Mouse (Mus musculus) urinary bladder, postnatal 4 days (tissue): ENCODE data around the gene Rint1.

ENCODE experiments used
- DNase-seq, 2 experiments: peaks; one replicate each; pipeline ENCODE4 v3.0.0; 2021 to 2022; ENCODE audit warnings: low spot score in 2 of 2

The Rint1 gene

DNA sequence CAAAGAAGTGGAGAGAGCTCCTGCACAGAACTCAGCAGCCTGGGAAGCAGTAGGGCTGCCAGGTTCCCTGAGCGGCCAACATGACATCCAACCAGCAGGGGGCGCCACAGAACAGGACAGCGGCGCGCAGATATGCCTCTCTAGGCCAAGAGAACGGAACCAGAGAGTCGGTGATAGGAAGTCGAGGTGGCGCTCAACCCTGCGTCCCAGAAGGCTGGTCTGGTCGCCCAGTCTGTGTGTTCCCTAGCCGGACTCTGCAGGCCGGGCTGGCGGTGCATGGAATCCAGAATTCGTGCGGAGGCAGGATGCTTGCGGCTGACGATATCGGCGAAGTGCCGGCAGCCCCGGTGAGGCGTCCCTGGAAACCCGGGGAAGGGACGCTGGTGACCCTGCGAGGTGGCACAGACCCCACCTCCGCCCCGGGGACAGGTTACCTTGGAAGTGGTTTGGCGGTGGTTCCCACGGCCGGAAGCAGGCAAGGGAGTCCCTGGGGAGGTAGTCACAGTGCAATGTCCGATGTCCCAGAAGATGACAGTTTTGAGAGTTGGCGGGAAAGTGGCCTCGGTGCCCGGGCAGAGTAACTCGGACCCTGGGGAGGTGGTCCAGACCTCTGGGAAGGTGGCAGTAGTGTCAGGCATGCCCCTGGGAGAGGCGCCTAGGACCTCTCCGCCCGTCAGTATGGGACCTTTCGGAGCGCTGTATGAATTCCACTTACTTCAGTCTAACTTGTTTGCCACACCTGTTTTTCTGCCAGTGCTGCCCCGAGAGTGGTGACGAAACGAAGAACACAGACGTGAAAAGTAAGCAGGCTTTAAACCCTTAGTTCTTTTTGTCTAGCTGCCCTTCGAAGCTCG lies at the start of gene Rint1:
Rint1 (plus strand) TSS at position 176 of the 854 bp plus-strand sequence.
- DNase-seq = peak; percentile 89 to 97

DNA sequence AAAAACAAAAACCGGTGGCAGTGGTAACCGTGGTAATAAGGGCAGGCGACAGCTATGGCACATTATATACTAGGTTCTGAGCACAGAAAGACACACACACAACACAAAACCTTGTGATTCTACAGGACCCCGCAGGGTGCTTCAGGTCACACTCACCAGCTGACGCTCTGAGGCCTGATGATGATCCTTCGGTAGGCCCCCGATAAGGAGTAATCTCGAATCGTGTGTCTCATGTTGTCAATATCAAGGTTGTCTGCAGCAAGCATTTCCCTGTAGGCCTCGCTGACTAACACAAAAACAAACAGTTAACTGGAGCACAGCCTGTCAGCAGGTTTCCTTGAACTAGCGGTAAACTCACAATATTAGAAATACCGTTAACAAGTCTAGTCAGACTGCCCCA lies 44.2 kb upstream of the Rint1 start:
- no peak for DNase-seq

DNA sequence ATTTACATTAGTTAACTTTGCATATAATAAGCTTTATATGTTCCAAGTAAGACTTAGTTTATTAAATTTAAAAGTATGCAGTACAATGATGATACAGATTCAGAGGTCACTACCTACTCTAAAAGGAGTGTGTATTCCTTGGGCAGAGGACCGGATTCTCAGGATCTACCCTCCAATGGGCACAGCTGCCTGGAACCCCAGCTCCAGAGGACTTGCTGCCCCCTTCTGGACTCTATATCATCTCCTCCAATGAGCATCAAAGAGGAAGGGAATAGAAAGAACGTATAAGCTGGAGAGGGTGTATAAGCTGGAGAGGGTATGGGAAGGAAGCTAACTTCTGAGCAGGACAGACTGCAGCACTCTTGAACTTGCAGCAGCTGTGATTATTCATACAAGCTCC lies 37.6 kb upstream of the Rint1 start:
- DNase-seq = no peak

DNA sequence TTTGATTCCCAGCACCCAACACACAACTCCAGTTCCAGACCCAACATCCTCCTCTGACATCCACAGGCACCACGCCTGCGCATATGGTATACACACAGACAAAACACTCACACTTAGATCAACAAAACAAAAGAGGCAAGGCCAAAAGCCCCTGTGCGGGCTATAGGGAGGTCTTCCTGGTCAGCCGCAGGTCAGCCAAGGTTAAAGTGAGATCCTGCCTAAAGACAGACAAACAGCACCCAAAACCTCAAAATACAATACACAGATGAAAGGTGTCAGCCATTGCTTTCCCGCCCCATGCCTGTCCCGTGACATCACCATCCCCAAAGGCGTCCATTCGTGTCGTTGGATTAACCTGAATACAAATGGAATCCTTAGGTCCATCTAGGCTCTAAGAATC lies 31.9 kb upstream of the Rint1 start:
- no peak for DNase-seq

DNA sequence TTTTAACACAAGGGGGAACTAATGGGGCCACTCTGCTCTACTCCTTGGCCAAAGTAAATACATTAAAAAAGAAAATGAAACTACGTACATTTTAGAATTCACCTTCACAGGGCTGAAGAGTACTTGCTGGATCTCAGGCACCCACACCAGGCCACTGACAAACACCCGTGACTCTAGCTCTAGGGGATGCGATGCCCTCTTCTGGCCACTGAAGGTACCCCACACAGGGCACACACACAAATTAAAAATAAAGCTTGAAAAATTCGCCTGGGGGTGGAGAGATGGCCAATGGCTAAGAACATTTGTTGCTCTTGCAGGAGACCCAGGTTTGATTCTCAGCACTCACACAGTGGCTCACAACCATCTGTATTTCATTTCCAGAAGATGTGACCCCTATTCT lies 31.1 kb upstream of the Rint1 start:
- DNase-seq = no peak

DNA sequence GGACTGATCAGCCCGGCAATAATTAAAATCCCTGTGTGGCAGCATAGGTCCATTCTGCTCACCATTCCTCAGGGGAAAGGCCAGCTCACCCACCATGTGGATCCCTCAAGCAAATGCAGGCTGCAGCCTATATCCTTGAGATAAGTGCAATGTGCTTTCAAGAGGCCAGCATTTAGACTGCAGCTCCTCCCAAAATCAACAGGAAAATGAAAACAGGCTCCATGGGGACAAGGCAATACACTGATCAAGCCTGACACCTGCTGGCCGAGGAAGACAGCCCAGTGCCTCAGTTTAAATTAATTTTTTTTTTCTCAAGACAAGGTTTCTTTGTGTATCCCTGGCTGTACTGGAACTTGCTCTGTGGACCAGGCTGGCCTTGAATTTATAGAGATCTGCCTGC lies 28.9 kb upstream of the Rint1 start:
- DNase-seq = no peak

DNA sequence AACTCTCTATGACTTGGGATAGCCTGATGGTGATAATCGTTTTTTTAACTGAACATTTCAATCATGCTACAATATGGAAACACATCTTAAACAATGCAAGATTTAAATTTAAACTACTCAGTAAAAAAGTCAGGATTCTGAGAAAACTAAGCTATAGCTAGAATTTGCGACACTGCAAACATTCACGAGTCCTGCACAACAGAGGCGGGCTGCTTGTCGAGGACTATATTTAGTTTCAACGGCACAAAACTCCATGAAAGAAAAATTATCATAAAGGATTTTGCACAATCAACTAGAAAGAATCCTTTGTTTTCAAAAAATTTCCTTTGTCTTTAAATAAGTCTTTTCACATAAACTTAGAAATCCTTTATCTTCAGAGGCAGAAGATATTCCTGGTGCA lies 25.0 kb upstream of the Rint1 start:
- DNase-seq = no peak

DNA sequence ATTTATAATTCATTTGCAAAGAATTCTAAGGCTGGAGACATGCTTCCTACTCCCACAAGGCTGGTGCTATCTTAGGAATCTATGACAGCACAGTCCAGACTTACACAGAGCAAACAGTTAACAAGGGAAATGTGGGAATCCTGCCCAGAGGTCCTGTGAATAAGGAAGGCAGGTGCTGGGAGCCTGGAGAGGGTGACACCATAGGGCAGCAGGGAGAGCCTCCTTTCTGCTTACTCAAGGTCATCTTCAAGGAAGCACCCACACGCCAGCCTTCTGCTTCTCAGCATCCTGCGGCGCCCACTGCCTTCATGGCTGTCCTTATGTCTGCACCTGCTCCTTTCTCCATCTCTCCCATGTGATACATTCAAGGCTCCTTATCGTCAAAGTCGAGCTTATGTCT lies 23.0 kb upstream of the Rint1 start:
- DNase-seq = no peak

DNA sequence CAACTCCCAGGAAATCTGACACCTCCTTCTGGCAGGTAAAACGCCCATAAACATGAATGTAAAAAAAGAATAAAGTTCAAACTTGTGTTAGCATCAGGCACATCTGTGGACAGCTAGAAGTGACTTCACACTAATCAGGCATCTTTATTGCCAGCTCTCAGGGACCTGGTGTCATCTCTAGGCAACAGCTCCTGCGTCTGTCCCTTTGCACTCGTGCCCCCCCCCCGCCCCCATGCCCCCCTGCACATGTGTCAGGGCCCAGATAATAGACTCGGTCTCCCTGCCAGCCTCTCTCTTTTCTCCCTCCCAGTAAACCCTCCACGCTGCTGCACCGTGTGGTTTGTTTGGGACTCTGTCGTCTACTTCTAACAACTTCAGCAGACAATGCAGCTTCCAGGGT lies 16.4 kb upstream of the Rint1 start:
- no peak for DNase-seq

DNA sequence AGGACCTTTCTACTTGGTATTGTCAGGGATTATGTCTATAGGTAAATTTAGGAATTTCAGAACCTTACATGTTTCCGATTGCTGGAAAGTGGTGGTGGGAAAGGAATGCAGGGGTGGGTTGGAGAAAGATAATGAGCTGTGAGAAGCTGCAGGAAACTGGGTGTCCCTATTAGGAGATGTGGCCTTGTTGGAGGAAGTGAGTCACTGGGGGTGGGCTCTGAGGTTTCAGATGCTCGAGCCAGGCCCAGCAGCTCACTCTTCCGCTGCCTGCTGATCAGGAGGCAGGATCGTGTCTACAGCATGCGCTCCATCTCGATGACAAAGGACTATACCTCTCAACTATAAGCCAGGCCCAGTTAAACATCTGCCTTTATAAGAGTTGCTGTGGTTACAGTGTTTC lies 13.3 kb upstream of the Rint1 start:
- no peak for DNase-seq

DNA sequence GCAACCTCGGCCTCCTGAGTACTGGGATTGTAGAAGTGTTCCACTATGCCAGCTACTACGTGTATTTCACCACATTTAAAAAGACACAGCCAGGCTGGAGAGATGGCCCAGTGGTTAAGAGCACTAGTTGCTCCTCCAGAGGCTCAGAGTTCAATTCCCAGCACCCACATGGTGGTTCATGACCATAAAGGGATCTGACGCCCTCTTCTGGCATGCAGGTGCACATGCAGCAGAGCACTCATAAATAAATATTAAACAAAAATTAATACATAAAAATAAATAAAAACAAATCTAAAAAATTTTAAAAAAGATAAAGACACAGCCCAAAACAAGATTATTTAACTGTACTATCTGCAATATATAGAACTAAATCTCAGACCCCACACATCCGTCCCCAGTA lies 7.0 kb upstream of the Rint1 start:
- DNase-seq = no peak

DNA sequence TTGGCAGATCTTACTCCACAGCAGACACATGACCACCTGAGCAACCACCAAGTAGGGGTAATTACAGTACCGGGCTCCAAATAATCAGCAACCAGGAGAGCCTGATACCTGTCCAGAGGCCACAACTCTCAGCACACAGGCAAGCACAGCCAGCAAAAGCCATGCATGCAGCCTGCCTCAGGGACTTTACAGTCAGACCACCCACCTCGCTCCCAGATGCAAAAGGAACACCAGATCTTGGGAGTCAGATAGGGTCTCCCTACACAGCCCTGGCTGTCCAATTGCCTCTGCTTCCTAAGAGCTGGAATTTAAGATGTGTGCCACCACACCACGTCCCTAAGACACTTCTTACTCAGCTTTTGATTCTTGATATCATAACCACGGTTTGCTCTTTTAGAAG lies 6.3 kb upstream of the Rint1 start:
- DNase-seq = no peak

DNA sequence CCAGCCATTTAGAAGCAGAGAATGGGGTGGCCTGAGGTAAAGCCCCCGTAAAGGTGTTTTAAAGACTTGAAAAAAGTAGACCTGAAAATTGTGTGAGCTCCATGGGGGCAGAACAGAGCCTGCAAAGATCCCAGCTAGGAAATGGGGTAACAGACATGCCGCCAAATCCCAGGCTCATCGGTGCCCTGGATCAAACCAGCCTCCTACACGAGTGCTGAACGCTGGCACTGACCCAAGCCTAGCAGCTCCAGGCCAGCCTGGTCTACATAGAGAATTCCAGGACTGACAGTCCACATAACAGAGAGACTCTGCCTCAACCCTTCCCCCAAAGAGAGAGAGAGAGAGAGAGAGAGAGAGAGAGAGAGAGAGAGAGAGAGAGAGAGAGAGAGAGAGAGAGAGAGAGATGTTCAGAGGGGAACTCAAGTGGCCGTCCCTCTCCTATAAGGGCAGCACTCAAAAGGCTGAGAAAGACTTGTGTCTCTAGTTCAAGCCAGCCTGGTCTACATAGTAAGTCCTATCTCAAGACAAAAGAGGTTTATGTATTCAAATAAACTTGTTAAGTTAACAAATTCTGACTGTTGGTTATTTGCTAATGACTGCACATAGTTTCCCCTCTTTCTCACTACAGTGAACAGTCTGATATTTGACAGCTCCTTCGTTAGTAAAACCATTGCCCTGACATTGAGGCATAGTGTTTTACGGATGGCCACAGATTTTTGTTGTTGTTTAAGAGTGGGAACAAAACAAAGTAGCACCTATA lies 5.3 kb upstream of the Rint1 start:
- no peak for DNase-seq

DNA sequence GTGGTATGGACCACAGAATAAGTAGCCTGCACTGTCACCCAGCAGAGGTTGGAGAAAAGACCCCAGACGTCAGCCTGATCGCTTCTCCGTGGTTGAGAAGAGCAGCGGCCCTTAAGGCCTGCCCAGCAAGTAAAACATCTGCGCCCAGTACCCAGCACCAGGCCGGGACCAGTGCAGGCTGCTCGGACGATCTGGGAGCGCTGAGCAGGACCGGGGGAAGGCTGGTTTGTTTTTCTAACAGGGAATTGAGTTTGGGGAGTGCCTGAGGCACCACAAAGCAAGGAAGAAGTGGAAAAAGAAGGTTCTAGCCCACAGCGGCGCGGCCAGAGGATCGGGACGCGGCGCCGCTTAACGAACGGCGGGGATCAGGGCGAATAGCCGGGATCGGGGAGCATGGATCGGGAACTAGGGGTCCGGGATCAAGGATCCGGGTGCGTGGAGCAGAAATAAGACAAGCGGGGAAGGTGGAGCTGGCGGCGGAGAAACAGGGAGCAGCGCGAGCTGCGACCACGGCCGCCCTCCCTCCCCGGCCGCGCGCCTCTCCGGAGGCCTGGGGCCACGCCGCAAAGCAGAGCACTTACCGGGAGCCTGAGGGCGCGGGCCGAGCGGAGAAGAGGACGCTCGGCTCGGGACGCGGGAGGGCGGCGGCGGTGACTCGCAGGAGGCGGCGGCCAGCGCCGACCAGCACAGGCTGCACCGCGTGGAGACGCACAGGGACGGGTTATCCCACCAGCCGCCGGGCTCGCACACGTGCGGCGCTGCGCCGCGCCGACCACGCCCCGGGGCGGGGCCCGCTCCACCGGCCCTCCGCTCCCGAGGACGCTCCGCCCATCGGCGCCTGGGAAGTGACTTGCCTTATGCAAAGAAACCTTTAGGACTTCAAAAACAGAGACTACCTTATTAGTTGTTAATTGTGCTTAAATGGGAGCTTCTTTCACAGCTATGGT lies 4.3 kb upstream of the Rint1 start, which contains the start of gene Pus7:
Pus7 (minus strand) TSS at position 781 of the 947 bp plus-strand sequence.
- DNase-seq = peak; percentile 77 to 84

DNA sequence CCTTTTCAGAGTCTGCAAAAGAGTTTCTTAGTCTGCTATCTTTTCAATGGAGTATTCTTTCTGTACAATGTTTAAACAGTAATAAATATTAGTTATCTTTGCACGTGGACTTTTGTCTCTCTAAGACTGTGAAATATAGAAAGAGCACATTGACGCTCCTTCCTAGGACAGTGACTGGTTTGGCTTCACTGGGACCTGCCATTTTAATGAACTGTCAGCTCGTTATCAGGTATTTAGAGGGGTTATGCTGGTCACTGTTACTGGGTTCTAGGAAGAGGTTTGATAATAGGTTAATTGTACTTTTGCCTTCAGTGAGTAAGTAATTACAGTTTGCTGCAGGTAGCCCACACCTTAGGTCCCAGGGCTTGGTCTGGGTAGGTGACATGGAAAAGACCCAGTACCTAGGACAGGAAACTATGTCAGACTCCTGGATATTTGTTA lies 899 bp downstream of the Rint1 start:
- no peak for DNase-seq

DNA sequence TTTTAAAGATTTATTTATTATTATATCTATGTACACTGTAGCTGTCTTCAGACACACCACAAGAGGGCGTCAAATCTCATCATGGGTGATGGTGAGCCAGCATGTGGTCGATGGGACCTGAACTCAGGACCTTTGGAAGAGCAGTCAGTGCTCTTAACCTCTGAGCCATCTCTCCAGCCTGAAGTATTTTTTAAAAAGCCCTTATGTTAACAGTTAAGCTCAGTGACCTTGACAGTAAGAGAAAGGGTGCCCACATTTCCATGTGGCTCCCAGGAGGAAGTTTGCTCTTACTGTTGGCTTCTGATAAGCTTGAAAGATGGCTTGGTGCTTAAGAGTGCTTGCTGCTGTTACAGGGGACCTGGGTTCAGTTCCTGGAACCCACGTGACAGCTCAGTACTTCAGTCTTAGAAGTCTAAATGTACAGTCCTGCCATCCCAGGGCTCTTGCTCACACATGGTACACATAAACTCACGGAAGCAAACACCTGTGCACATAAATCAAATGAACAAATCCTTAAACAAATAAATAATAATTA lies 1.6 kb downstream of the Rint1 start:
- DNase-seq = no peak

DNA sequence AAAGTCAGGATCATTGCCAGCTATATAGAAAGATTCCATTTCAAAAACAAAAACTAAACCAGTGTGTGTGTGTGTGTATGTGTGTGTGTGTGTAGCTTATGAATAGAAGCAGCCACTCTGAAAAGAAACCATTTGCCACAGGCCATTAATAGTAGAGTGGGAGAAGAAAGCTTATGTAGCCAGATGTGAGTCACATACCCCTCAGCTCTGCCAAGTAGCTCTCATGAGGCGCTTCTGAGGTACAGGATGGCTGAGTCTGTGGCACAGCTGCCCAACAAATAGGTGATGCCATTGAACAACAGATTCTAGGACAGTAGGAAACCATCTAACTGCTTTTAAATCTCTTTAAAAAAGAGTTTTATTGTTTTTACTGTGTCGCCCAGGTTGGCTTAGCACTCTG lies 5.2 kb downstream of the Rint1 start:
- DNase-seq = no peak

DNA sequence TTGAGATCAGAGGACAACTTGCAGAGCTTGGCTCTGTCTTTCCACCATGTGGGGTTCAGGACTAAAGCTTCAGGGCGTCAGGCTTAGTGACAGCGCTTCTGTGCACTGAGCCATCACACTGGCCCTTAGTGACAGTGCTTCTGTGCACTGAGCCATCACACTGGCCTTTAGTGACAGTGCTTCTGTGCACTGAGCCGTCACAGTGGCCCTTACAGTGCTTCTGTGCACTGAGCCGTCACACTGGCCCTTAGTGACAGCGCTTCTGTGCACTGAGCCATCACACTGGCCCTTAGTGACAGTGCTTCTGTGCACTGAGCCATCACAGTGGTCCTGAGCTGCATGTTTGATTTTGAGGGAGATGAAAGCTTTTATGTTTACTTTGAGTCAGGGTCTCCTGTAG lies 27.3 kb downstream of the Rint1 start:
- no peak for DNase-seq

DNA sequence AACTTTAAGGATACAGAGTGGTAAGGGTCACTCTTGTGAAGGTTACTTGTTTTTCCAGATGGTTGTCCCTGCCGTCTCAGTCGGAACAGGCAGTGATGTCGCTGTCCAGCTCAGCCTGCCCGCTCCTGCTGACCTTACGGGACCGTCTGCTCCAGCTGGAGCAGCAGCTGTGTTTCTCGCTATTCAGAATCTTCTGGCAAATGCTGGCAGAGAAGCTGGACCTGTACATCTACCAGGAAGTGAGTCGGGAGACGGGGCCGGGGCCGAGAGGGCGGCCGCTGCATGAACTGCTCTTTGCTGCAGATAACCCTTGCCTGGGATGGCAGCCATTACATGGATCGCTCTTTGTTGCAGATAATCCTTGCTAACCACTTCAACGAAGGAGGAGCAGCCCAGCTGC lies 29.2 kb downstream of the Rint1 start:
- no peak for DNase-seq

DNA sequence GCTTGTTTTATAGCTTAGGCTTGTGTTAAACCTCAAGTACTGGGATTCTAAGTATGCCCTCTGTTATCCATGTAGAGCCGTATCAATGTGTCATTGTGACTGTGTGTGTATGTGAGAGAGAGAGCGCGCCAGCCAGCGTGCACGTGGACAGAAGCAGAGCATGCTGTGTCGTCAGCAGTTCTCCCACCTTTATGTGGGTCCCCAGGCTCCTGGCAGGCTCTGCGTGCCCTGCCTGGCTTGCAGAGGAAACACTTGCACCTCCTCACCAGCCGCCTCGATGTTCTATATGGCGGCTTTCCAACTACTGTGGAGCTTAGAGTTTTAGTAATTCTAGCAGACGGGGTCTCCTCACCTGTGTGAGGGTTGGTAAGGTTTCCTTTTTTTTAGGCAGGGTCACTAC lies 34.8 kb downstream of the Rint1 start:
- no peak for DNase-seq

DNA sequence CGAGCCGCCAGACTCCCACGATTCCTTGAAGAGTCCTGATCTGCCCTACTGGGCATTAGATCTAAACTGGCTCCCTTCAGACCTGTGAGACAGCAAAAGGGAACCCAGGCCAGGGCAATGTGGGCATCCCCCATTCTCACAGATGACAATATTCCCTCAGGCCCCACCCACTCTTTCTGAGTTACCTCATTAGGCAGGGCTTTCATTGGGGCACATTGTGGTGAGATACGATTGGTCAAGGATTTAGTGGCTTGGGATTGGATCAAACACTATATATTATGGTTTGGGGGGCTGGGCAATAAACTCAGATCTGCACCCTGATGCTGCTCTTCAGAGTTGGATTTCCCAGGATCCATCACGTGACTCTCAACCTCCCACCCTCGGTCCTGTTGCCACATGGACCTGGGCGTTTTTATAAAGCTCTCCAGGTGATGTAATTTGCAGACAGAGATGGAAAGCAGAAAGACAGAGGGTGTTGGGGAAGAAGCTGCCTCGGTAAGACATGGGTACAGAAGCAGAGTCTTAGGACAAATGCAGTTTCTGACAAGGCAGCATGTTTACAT lies 36.7 kb downstream of the Rint1 start:
- DNase-seq = no peak
